Mouse (Mus musculus): ENCODE results near the gene Akr1b3.

GRCm38 (mm10) chr6:34354354-34355348, 37.4 kb upstream of the Akr1b3 start:
- no peak for TF ChIP-seq CTCF (IDR thresholded peaks at IDR 0.05; ENCODE audit: insufficient read depth, low read depth, low read length)
- TF ChIP-seq POLR2A (IDR thresholded peaks at IDR 0.05; ENCODE audit: insufficient read depth, low read depth, low read length) = no peak

Measured in olfactory bulb, adult 2 months (tissue).